Mouse (Mus musculus) cerebellum, postnatal 10 days (tissue): ENCODE measurements around the gene Slc22a12.

ENCODE experiments used
- DNase-seq, 2 experiments: peaks; one replicate each; pipeline ENCODE4 v3.0.0; 2021; ENCODE audit warnings: mixed read lengths in 2 of 2

Gene Slc22a12

GRCm38 (mm10) chr19:6493219-6493618 lies 49.6 kb downstream of the Slc22a12 start:
- DNase-seq, result peak in 1 of 2 experiments; percentile 30

- DNase-seq, result peak; percentile 91 to 93
Observed at GRCm38 (mm10) chr19:6492124-6492523, 50.7 kb downstream of the Slc22a12 start.

GRCm38 (mm10) chr19:6491538-6491937 lies 51.3 kb downstream of the Slc22a12 start:
- DNase-seq, result no peak

- peak; percentile 96 to 98 for DNase-seq
Observed at GRCm38 (mm10) chr19:6489030-6489429, 53.8 kb downstream of the Slc22a12 start.
